Mouse (Mus musculus) brain, embryonic 14.5 days (tissue): ENCODE results near the gene Dynlrb1. TPM values are rescaled to one million over a fixed set of nuclear protein-coding genes. Genes with fewer than 3 reads are reported as not detected.

ENCODE experiments used
- DNase-seq: peaks from one replicate; pipeline ENCODE4 v3.0.0-alpha.2; 2011; ENCODE audit warnings: low read depth
- CTCF ChIP-seq: fragments of 200-500 bp; IDR thresholded peaks from 2 replicates; pipeline ENCODE4 v1.5.1; 2012; ENCODE audit warnings: inconsistent platforms, mild to moderate bottlenecking, moderate library complexity, borderline replicate concordance; ENCODE audit not compliant: insufficient read depth, insufficient read length; ENCODE audit errors: extremely low read depth
- POLR2A ChIP-seq: fragments of 200-500 bp; IDR thresholded peaks from 2 replicates; pipeline ENCODE4 v1.6.1; 2012; ENCODE audit warnings: mild to moderate bottlenecking, inconsistent platforms, borderline replicate concordance; ENCODE audit not compliant: poor library complexity, insufficient read depth, insufficient read length, severe bottlenecking; ENCODE audit errors: extremely low read depth
- polyA plus RNA-seq: library from polyadenylated mRNA; depleted of rRNA; stranded (reverse); fragments of >200 nt; gene quantifications from 2 replicates; pipeline ENCODE4 v1.2.3, GENCODE M21; 2012

Dynlrb1 gene
- polyA plus RNA-seq, 1 experiment: 748 TPM

- TF ChIP-seq POLR2A (no peak), CTCF (no peak)
- no peak for DNase-seq
These were observed 13.3 kb downstream of the Dynlrb1 start for GRCm38 (mm10) chr2:155249588-155249987.

GRCm38 (mm10) chr2:155265526-155265925, 29.2 kb downstream of the Dynlrb1 start:
- DNase-seq: no peak
- TF ChIP-seq POLR2A (no peak), CTCF (no peak)

GRCm38 (mm10) chr2:155266896-155267295, 30.6 kb downstream of the Dynlrb1 start:
- no peak for DNase-seq
- TF ChIP-seq CTCF (no peak), POLR2A (no peak)

GRCm38 (mm10) chr2:155271957-155272356, 35.6 kb downstream of the Dynlrb1 start:
- peak; percentile 18 for DNase-seq
- TF ChIP-seq POLR2A (no peak), CTCF (peak; percentile 28; the same call in 1 of the 2 replicates)

GRCm38 (mm10) chr2:155272396-155273170, 36.2 kb downstream of the Dynlrb1 start:
- no peak for DNase-seq
- TF ChIP-seq CTCF (no peak), POLR2A (no peak)

- no peak for DNase-seq
- TF ChIP-seq POLR2A: no peak
- no peak for TF ChIP-seq CTCF
These were observed 37.3 kb downstream of the Dynlrb1 start for GRCm38 (mm10) chr2:155273603-155274002.

- peak; percentile 97 for DNase-seq
- TF ChIP-seq POLR2A: peak; percentile 53
- TF ChIP-seq CTCF: no peak
These were observed 39.9 kb downstream of the Dynlrb1 start, which contains the start of gene Map1lc3a for GRCm38 (mm10) chr2:155276195-155276594. Gene Map1lc3a (plus strand): TSS chr2:155276297.

- peak; percentile 50 for DNase-seq
- TF ChIP-seq POLR2A (0 out of 2 replicates have a peak, but pooled peaks have one; percentile 3), CTCF (no peak)
These were observed 40.4 kb downstream of the Dynlrb1 start for GRCm38 (mm10) chr2:155276621-155277175.

- DNase-seq: no peak
- TF ChIP-seq POLR2A (no peak), CTCF (no peak)
These were observed 41.4 kb downstream of the Dynlrb1 start for GRCm38 (mm10) chr2:155277721-155278120.

- TF ChIP-seq POLR2A (no peak), CTCF (no peak)
- no peak for DNase-seq
These were observed 42.0 kb downstream of the Dynlrb1 start for GRCm38 (mm10) chr2:155278361-155278760.

- DNase-seq: no peak
- TF ChIP-seq POLR2A: no peak
- no peak for TF ChIP-seq CTCF
These were observed 42.8 kb downstream of the Dynlrb1 start for GRCm38 (mm10) chr2:155279163-155279562.
